Mouse (Mus musculus) midbrain, embryonic 11.5 days (tissue): ENCODE results near the gene Sycp3. TPM values are rescaled to one million over a fixed set of nuclear protein-coding genes. Genes with fewer than 3 reads are reported as not detected.

ENCODE experiments used
- polyA plus RNA-seq: library from polyadenylated mRNA; unstranded; fragments of >200 nt; fragmentation: Nextera tagmentation; extraction: Ambion mirVana; gene quantifications from 2 replicates; pipeline ENCODE4 v1.2.1, GENCODE M21; 2014

Sycp3 gene
- polyA plus RNA-seq, 1 experiment from 2014 or later, result not detected

Other genes with a start within 250 kb of the Sycp3 start
- 0.34 and 0.76 TPM in 2 replicates for gene Dram1, start 80.5 kb upstream of the Sycp3 start, polyA plus RNA-seq
- 6.5 and 7.0 TPM in 2 replicates for gene Gnptab, start 80.4 kb upstream of the Sycp3 start, polyA plus RNA-seq
- gene Chpt1, start 44.5 kb downstream of the Sycp3 start, polyA plus RNA-seq, result 20.6 and 20.8 TPM in 2 replicates
- 2.1 and 2.9 TPM in 2 replicates for gene Mybpc1, start 145.6 kb downstream of the Sycp3 start, polyA plus RNA-seq
- not detected in 2 replicates for gene Spic, start 225.4 kb downstream of the Sycp3 start, polyA plus RNA-seq